Mouse (Mus musculus): ENCODE data around the gene Sdhc. TPM values are rescaled to one million over a fixed set of nuclear protein-coding genes. Genes with fewer than 3 reads are reported as not detected.
A peak's percentile ranks its signal among the peaks of the same experiment; 100 is the strongest.

Gene Sdhc
- polyA plus RNA-seq, 1 experiment from 2014 or later: 360 TPM

DNA sequence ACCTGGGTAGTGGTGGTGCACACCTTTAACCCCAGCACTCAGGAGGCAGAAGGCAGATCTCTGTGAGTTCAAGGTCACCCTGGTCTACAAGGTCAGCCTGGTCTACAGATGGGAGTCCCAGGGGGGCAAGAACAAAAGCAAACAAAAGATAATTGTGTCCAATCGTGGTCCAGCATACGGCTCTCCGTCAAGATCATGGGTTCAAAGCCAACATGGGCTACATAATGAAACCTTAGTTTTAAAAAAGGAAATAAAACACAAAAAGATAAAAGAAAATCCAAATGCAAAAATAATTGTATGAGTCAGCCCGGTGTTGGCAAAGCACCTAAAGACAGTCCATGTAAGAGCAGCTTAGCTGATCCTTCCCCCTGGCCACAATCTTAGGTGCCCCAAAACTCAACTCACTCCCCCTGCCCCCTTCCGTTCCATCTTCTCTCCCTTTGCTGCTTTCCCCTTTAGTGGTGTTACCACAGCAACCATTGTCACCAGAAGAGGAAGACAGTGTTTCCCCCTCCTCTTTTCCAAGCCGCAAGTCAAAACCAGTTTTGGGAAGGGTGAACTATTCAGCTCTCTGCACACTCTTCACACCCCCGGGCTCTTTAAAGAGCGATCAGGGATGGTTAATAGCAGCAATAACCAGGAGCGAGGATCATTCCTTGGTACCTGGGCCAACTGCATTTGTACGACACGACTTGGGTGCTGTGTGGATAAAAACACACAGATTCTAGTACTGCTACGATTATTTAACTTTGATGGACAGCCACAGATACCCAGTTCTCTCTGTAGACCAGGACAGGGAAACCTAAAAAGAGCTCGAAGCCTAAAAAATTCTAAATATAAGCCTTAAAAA lies 37.7 kb upstream of the Sdhc start:
- H3K9ac ChIP-seq: no peak overlapping the region
- H3K27ac ChIP-seq: no peak overlapping the region
- no peaks in the 10 kb centered on the region for H3K9me3 ChIP-seq
- H3K36me3 ChIP-seq: no peaks in the 10 kb centered on the region
- H3K4me2 ChIP-seq (replicated peaks): no peak overlapping the region
- no peak overlapping the region for H3K4me3 ChIP-seq (replicated peaks)
- WGBS: 72% methylated on average over 13 of the region's 13 CpGs
- ATAC-seq: no peak
- peaks cover 30% of the 10 kb centered on the region for H3K4me1 ChIP-seq (replicated peaks)
- no peaks in the 10 kb centered on the region for H3K27me3 ChIP-seq (replicated peaks)

GRCm38 (mm10) chr1:171185655-171186054 lies 35.3 kb upstream of the Sdhc start:
- H3K4me2 ChIP-seq (replicated peaks): no peak overlapping the region
- peaks cover 26% of the 10 kb centered on the region for H3K4me1 ChIP-seq (replicated peaks)
- H3K27ac ChIP-seq: no peak overlapping the region
- no peak overlapping the region for H3K4me3 ChIP-seq (replicated peaks)
- H3K9ac ChIP-seq: no peak overlapping the region
- no peaks in the 10 kb centered on the region for H3K36me3 ChIP-seq
- WGBS: 63% methylated on average over 8 of the region's 8 CpGs
- no peaks in the 10 kb centered on the region for H3K9me3 ChIP-seq
- H3K27me3 ChIP-seq (replicated peaks): no peaks in the 10 kb centered on the region
- no peak for ATAC-seq

- Histone ChIP-seq H3K4me2 (replicated peaks) (no peak overlapping the region), H3K9ac (no peak overlapping the region), H3K9me3 (no peaks in the 10 kb centered on the region), H3K36me3 (no peaks in the 10 kb centered on the region), H3K4me3 (replicated peaks) (no peak overlapping the region), H3K27me3 (replicated peaks) (no peaks in the 10 kb centered on the region), H3K4me1 (replicated peaks) (peaks cover 20% of the 10 kb centered on the region), H3K27ac (no peak overlapping the region)
- ATAC-seq: peak; percentile 86
- WGBS: 45% methylated on average over 7 of the region's 7 CpGs
Observed at GRCm38 (mm10) chr1:171184314-171184713, 33.9 kb upstream of the Sdhc start.

- Histone ChIP-seq H3K9ac (no peak overlapping the region), H3K27me3 (replicated peaks) (no peaks in the 10 kb centered on the region), H3K36me3 (no peaks in the 10 kb centered on the region), H3K4me1 (replicated peaks) (peaks cover 14% of the 10 kb centered on the region; the same call in 1 of the 2 replicates), H3K9me3 (no peaks in the 10 kb centered on the region), H3K4me3 (replicated peaks) (no peak overlapping the region), H3K4me2 (replicated peaks) (no peak overlapping the region), H3K27ac (no peak overlapping the region)
- no peak for ATAC-seq
- WGBS: 58% methylated on average over 3 of the region's 3 CpGs
Observed at GRCm38 (mm10) chr1:171183620-171184019, 33.2 kb upstream of the Sdhc start.

- ATAC-seq: no peak
- 75% methylated on average over 3 of the region's 3 CpGs for WGBS
Observed at GRCm38 (mm10) chr1:171183025-171183424, 32.6 kb upstream of the Sdhc start.

DNA sequence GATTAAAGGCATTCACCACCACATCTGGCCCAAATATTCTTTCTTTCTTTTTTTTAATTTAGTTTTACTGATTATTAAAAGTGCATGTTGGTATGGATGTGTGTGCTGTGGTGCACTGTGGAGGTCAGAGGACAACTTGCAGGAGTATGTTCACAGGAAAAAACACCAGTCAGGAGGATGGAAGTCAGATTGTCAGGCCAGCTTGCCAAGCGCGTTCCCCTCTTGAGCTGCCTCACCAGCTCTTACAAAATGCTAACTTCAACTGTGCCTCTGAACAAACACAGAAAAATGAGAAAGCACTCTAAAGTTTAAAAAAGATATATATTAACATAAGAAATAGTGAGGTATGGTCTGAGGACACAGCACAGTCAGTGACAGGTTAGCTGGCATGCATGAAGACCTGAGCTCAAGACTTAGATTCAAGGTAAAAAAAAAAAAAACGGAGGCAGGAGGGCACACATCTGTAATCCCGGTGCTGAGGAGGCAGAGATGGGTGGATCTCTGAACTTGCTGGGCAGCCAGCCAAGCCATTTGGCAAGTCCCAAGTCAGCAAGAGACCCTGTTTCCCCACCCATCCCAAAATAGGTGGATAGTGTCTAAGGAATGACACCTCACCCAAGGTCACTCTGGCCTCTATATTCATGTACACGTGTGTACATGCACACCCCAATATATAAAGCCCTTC lies 29.2 kb upstream of the Sdhc start:
- no peak overlapping the region for H3K9ac ChIP-seq
- 64% methylated on average over 5 of the region's 5 CpGs for WGBS
- ATAC-seq: no peak

More at GRCm38 (mm10) chr1:171183025-171183424, 32.6 kb upstream of the Sdhc start:
- Histone ChIP-seq H3K9me3 (no peaks in the 10 kb centered on the region), H3K9ac (no peak overlapping the region), H3K4me3 (replicated peaks) (no peak overlapping the region), H3K27me3 (replicated peaks) (no peaks in the 10 kb centered on the region), H3K27ac (no peak overlapping the region), H3K36me3 (no peaks in the 10 kb centered on the region), H3K4me1 (replicated peaks) (peaks cover 11% of the 10 kb centered on the region; the same call in 1 of the 2 replicates), H3K4me2 (replicated peaks) (no peak overlapping the region)

DNA sequence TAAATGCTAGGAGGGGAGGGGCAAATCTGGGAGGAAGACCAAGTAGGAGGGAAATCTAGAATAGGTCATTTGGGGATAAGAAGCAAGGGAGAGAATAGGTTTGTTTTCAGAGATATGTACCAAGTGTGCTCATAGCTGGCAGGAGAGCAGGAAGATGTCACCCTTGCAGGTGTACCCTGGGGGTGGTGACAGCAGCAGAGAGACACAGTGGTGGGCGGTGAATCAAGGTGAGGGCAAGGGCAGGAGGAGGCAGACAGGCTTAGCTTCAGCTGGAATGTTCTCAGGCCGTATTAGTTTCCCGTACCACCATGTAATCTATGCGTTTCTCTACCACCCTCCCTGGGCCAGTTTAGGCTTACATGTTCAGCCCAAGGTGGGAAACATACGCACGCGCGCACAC lies 22.4 kb upstream of the Sdhc start:
- Histone ChIP-seq H3K36me3 (no peaks in the 10 kb centered on the region), H3K27me3 (replicated peaks) (no peaks in the 10 kb centered on the region), H3K27ac (no peak overlapping the region), H3K4me3 (replicated peaks) (no peak overlapping the region), H3K9ac (no peak overlapping the region), H3K4me1 (replicated peaks) (no peaks in the 10 kb centered on the region), H3K9me3 (no peaks in the 10 kb centered on the region), H3K4me2 (replicated peaks) (no peak overlapping the region)
- WGBS: 97% methylated on average over 8 of the region's 8 CpGs
- no peak for ATAC-seq

More for the DNA sequence above, 29.2 kb upstream of the Sdhc start:
- H3K27me3 ChIP-seq (replicated peaks): no peaks in the 10 kb centered on the region
- no peak overlapping the region for H3K4me2 ChIP-seq (replicated peaks)
- H3K27ac ChIP-seq: no peak overlapping the region
- no peaks in the 10 kb centered on the region for H3K9me3 ChIP-seq
- 0 out of 2 replicates have a peak, but pooled peaks cover 6% of the 10 kb centered on the region for H3K4me1 ChIP-seq (replicated peaks)
- no peak overlapping the region for H3K4me3 ChIP-seq (replicated peaks)
- H3K36me3 ChIP-seq: no peaks in the 10 kb centered on the region

GRCm38 (mm10) chr1:171171138-171171537 lies 20.7 kb upstream of the Sdhc start:
- WGBS: 49% methylated on average over 3 of the region's 3 CpGs
- H3K4me1 ChIP-seq (replicated peaks): no peaks in the 10 kb centered on the region
- no peaks in the 10 kb centered on the region for H3K9me3 ChIP-seq
- no peak overlapping the region for H3K27ac ChIP-seq
- no peak overlapping the region for H3K4me2 ChIP-seq (replicated peaks)
- H3K36me3 ChIP-seq: no peaks in the 10 kb centered on the region
- no peak overlapping the region for H3K4me3 ChIP-seq (replicated peaks)
- no peaks in the 10 kb centered on the region for H3K27me3 ChIP-seq (replicated peaks)
- peak; percentile 56; the same call in 1 of the 2 replicates for ATAC-seq
- no peak overlapping the region for H3K9ac ChIP-seq

DNA sequence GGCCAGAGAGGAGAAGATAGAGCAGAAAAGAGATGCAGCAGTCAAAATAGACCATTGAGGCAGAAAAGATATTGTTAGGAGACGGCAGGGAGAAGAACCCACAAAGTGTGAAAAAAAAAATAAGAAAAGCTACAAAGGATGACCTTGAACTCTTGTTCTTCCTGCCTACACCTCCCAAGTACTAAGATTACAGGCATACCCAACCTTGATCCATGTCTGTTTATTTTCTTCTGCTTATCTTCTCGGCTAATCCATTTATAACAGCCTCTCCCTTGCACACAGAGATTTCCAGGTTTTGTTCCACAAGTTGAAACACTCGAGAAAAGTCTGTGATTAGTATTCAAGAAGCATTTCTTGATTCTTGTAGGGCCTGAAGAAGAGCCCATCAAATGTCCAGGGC lies 19.5 kb upstream of the Sdhc start:
- peak; percentile 57 for ATAC-seq
- H3K27ac ChIP-seq: 0 out of 2 replicates have a peak overlapping the region, but pooled peaks have one; percentile 10
- H3K9me3 ChIP-seq: no peaks in the 10 kb centered on the region
- no peak overlapping the region for H3K4me2 ChIP-seq (replicated peaks)
- H3K9ac ChIP-seq: no peak overlapping the region
- 23% methylated on average over 3 of the region's 3 CpGs for WGBS
- H3K4me3 ChIP-seq (replicated peaks): no peak overlapping the region
- H3K27me3 ChIP-seq (replicated peaks): no peaks in the 10 kb centered on the region
- no peaks in the 10 kb centered on the region for H3K4me1 ChIP-seq (replicated peaks)
- no peaks in the 10 kb centered on the region for H3K36me3 ChIP-seq

DNA sequence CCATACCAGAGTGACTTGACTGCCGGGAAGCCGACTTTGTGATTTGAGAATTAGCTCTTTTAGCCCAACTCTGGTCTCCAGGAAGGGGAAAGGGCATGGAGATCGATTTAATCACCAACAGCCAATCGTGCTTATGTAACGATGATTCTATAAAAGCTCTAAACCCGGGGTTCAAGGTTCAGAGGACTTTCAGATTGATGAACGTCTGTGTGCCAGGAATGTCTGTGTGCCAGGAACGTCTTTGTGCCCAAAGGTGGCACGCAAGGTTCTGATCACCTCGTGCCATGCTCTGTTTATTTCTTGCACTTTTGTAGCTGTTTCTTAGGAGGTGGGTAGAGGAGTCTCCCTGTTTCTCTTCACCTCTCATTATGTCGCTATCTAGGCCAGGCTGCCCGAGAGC lies 18.5 kb upstream of the Sdhc start:
- H3K27me3 ChIP-seq (replicated peaks): no peaks in the 10 kb centered on the region
- no peak overlapping the region for H3K4me2 ChIP-seq (replicated peaks)
- H3K9me3 ChIP-seq: no peaks in the 10 kb centered on the region
- H3K4me3 ChIP-seq (replicated peaks): no peak overlapping the region
- H3K27ac ChIP-seq: no peak overlapping the region
- ATAC-seq: no peak
- WGBS: 88% methylated on average over 12 of the region's 12 CpGs
- H3K9ac ChIP-seq: no peak overlapping the region
- no peaks in the 10 kb centered on the region for H3K36me3 ChIP-seq
- no peaks in the 10 kb centered on the region for H3K4me1 ChIP-seq (replicated peaks)

GRCm38 (mm10) chr1:171165629-171166345 lies 15.4 kb upstream of the Sdhc start:
- H3K27me3 ChIP-seq (replicated peaks): no peaks in the 10 kb centered on the region
- ATAC-seq: peak; percentile 44; the same call in 1 of the 2 replicates
- H3K9me3 ChIP-seq: no peaks in the 10 kb centered on the region
- H3K4me2 ChIP-seq (replicated peaks): no peak overlapping the region
- H3K4me1 ChIP-seq (replicated peaks): no peaks in the 10 kb centered on the region
- H3K4me3 ChIP-seq (replicated peaks): no peak overlapping the region
- no peak overlapping the region for H3K27ac ChIP-seq
- 44% methylated on average over 5 of the region's 5 CpGs for WGBS
- no peak overlapping the region for H3K9ac ChIP-seq
- H3K36me3 ChIP-seq: no peaks in the 10 kb centered on the region

DNA sequence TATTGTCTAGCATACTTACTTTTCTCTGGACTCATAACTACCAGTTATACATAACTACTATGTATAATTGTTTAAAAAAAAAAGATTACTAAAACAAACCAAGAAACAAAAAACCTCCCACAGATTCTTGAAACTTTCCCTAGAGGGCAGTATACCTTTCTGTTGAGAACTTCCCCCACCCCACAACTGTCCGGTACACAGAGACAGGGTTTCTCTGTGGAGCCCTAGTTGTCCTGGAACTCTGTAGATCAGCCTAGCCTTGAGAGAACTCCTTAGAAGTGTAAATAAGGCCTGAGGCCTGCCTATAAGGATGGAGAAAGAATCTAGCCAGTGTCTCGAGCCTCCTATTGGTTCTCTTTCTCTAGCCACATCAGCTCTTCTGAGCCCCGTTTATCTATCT lies 13.9 kb upstream of the Sdhc start:
- H3K27ac ChIP-seq: no peak overlapping the region
- no peak for ATAC-seq

More for the DNA sequence above, 13.9 kb upstream of the Sdhc start:
- Histone ChIP-seq H3K4me2 (replicated peaks) (no peak overlapping the region), H3K4me1 (replicated peaks) (peaks cover 8% of the 10 kb centered on the region; the same call in 1 of the 2 replicates), H3K9me3 (no peaks in the 10 kb centered on the region), H3K36me3 (no peaks in the 10 kb centered on the region), H3K9ac (no peak overlapping the region), H3K27me3 (replicated peaks) (no peaks in the 10 kb centered on the region), H3K4me3 (replicated peaks) (no peak overlapping the region)
- 44% methylated on average over 3 of the region's 3 CpGs for WGBS
